Mouse (Mus musculus): ENCODE results near the gene Olfr312. TPM values are rescaled to one million over a fixed set of nuclear protein-coding genes. Genes with fewer than 3 reads are reported as not detected.
A peak's percentile ranks its signal among the peaks of the same experiment; 100 is the strongest.
"Not testable (repeated sequence)": the region's sequence is repeated elsewhere in the genome, so short reads cannot be mapped to it uniquely, and the experiment has no call there.

The Olfr312 gene
- total and polyA plus RNA-seq, 3 experiments = not detected

- WGBS = 74% methylated on average over 4 of the region's 4 CpGs
- Histone ChIP-seq H3K27ac (no peak overlapping the region), H3K27me3 (ENCODE audit: control insufficient read depth, insufficient read depth, low read length) (no peaks in the 10 kb centered on the region), H3K4me3 (no peak overlapping the region), H3K4me1 (ENCODE audit: control insufficient read depth, insufficient read depth, low read length) (no peaks in the 10 kb centered on the region), H3K9ac (ENCODE audit: low read depth, low read length) (no peak overlapping the region), H3K79me2 (replicated peaks; ENCODE audit: control insufficient read depth, insufficient read depth, low read length) (no peaks in the 10 kb centered on the region), H3K36me3 (ENCODE audit: control insufficient read depth, insufficient read depth, low read length) (no peaks in the 10 kb centered on the region)
- no peak for TF ChIP-seq EP300 (IDR thresholded peaks at IDR 0.05; ENCODE audit: insufficient read depth, low read depth, low read length)
- no peak for TF ChIP-seq POLR2A (IDR thresholded peaks at IDR 0.05; ENCODE audit: insufficient read depth, low read depth, low read length)
- TF ChIP-seq CTCF (IDR thresholded peaks at IDR 0.05) = no peak
- no peak for DNase-seq
- intact Hi-C loops (cut with DNase I) = no loop called here
Observed at GRCm38 (mm10) chr11:58803871-58804270, 25.2 kb upstream of the Olfr312 start.

- 60% methylated on average over 2 of the region's 2 CpGs for WGBS
Observed at GRCm38 (mm10) chr11:58804393-58804792, 24.6 kb upstream of the Olfr312 start.

GRCm38 (mm10) chr11:58812001-58812400 lies 17.0 kb upstream of the Olfr312 start:
- Histone ChIP-seq H3K36me3 (ENCODE audit: control insufficient read depth, insufficient read depth, low read length) (no peaks in the 10 kb centered on the region), H3K9ac (ENCODE audit: low read depth, low read length) (no peak overlapping the region), H3K27me3 (ENCODE audit: control insufficient read depth, insufficient read depth, low read length) (no peaks in the 10 kb centered on the region), H3K79me2 (replicated peaks; ENCODE audit: control insufficient read depth, insufficient read depth, low read length) (no peaks in the 10 kb centered on the region), H3K4me1 (ENCODE audit: control insufficient read depth, insufficient read depth, low read length) (no peaks in the 10 kb centered on the region), H3K27ac (no peak overlapping the region), H3K4me3 (no peak overlapping the region)
- WGBS = 3% methylated on average over 1 of the region's 1 CpGs
- intact Hi-C loops (cut with DNase I) = no loop called here
- no peak for TF ChIP-seq POLR2A (IDR thresholded peaks at IDR 0.05; ENCODE audit: insufficient read depth, low read depth, low read length)
- TF ChIP-seq CTCF (IDR thresholded peaks at IDR 0.05) = peak; percentile 23
- DNase-seq = no peak

More at GRCm38 (mm10) chr11:58804393-58804792, 24.6 kb upstream of the Olfr312 start:
- H3K79me2 ChIP-seq (replicated peaks; ENCODE audit: control insufficient read depth, insufficient read depth, low read length) = no peaks in the 10 kb centered on the region
- TF ChIP-seq POLR2A (IDR thresholded peaks at IDR 0.05; ENCODE audit: insufficient read depth, low read depth, low read length) = no peak
- no peak for TF ChIP-seq CTCF (IDR thresholded peaks at IDR 0.05)
- no peak for TF ChIP-seq EP300 (IDR thresholded peaks at IDR 0.05; ENCODE audit: insufficient read depth, low read depth, low read length)
- H3K27ac ChIP-seq = no peak overlapping the region
- H3K4me1 ChIP-seq (ENCODE audit: control insufficient read depth, insufficient read depth, low read length) = no peaks in the 10 kb centered on the region
- no peak overlapping the region for H3K4me3 ChIP-seq
- intact Hi-C loops (cut with DNase I) = no loop called here
- no peaks in the 10 kb centered on the region for H3K27me3 ChIP-seq (ENCODE audit: control insufficient read depth, insufficient read depth, low read length)
- no peaks in the 10 kb centered on the region for H3K36me3 ChIP-seq (ENCODE audit: control insufficient read depth, insufficient read depth, low read length)
- H3K9ac ChIP-seq (ENCODE audit: low read depth, low read length) = no peak overlapping the region
- no peak for DNase-seq

GRCm38 (mm10) chr11:58814700-58815099 lies 14.3 kb upstream of the Olfr312 start, which contains the start of gene Olfr313:
Gene Olfr313, plus strand, starts transcription at chr11:58815000.
- DNase-seq; H3K36me3 ChIP-seq (ENCODE audit: control insufficient read depth, insufficient read depth, low read length): not testable (repeated sequence)
- 60% methylated on average over 1 of the region's 1 CpGs for WGBS

GRCm38 (mm10) chr11:58815676-58816075 lies 13.4 kb upstream of the Olfr312 start:
- intact Hi-C loops (cut with DNase I) = no loop called here
- no peaks in the 10 kb centered on the region for H3K4me1 ChIP-seq (ENCODE audit: control insufficient read depth, insufficient read depth, low read length)
- no peak overlapping the region for H3K27ac ChIP-seq
- DNase-seq = no peak
- no peaks in the 10 kb centered on the region for H3K79me2 ChIP-seq (replicated peaks; ENCODE audit: control insufficient read depth, insufficient read depth, low read length)
- TF ChIP-seq EP300 (IDR thresholded peaks at IDR 0.05; ENCODE audit: insufficient read depth, low read depth, low read length) = no peak
- TF ChIP-seq CTCF (IDR thresholded peaks at IDR 0.05) = no peak
- no peak for TF ChIP-seq POLR2A (IDR thresholded peaks at IDR 0.05; ENCODE audit: insufficient read depth, low read depth, low read length)
- H3K9ac ChIP-seq (ENCODE audit: low read depth, low read length) = no peak overlapping the region
- no peaks in the 10 kb centered on the region for H3K36me3 ChIP-seq (ENCODE audit: control insufficient read depth, insufficient read depth, low read length)
- H3K27me3 ChIP-seq (ENCODE audit: control insufficient read depth, insufficient read depth, low read length) = no peaks in the 10 kb centered on the region
- H3K4me3 ChIP-seq = no peak overlapping the region
- 81% methylated on average over 1 of the region's 1 CpGs for WGBS

More at GRCm38 (mm10) chr11:58814700-58815099, 14.3 kb upstream of the Olfr312 start, which contains the start of gene Olfr313:
- H3K79me2 ChIP-seq (replicated peaks; ENCODE audit: control insufficient read depth, insufficient read depth, low read length); intact Hi-C loops (cut with DNase I); H3K4me3 ChIP-seq; H3K9ac ChIP-seq (ENCODE audit: low read depth, low read length); H3K27ac ChIP-seq; H3K27me3 ChIP-seq (ENCODE audit: control insufficient read depth, insufficient read depth, low read length); H3K4me1 ChIP-seq (ENCODE audit: control insufficient read depth, insufficient read depth, low read length): not testable (repeated sequence)

- no peak overlapping the region for H3K4me3 ChIP-seq
- no peak overlapping the region for H3K27ac ChIP-seq
- no peaks in the 10 kb centered on the region for H3K36me3 ChIP-seq (ENCODE audit: control insufficient read depth, insufficient read depth, low read length)
- intact Hi-C loops (cut with DNase I) = no loop called here
- H3K79me2 ChIP-seq (replicated peaks; ENCODE audit: control insufficient read depth, insufficient read depth, low read length) = no peaks in the 10 kb centered on the region
- DNase-seq = no peak
- WGBS = 68% methylated on average over 3 of the region's 3 CpGs
- H3K4me1 ChIP-seq (ENCODE audit: control insufficient read depth, insufficient read depth, low read length) = no peaks in the 10 kb centered on the region
- no peak overlapping the region for H3K9ac ChIP-seq (ENCODE audit: low read depth, low read length)
- no peaks in the 10 kb centered on the region for H3K27me3 ChIP-seq (ENCODE audit: control insufficient read depth, insufficient read depth, low read length)
- TF ChIP-seq EP300 (IDR thresholded peaks at IDR 0.05; ENCODE audit: insufficient read depth, low read depth, low read length) (no peak), POLR2A (IDR thresholded peaks at IDR 0.05; ENCODE audit: insufficient read depth, low read depth, low read length) (no peak), CTCF (IDR thresholded peaks at IDR 0.05) (no peak)
Observed at GRCm38 (mm10) chr11:58829764-58830163, 727 bp downstream of the Olfr312 start.

GRCm38 (mm10) chr11:58832541-58832940 lies 3.5 kb downstream of the Olfr312 start:
- H3K9ac ChIP-seq (ENCODE audit: low read depth, low read length); H3K4me1 ChIP-seq (ENCODE audit: control insufficient read depth, insufficient read depth, low read length); DNase-seq; H3K79me2 ChIP-seq (replicated peaks; ENCODE audit: control insufficient read depth, insufficient read depth, low read length); H3K27me3 ChIP-seq (ENCODE audit: control insufficient read depth, insufficient read depth, low read length); H3K4me3 ChIP-seq; H3K27ac ChIP-seq; H3K36me3 ChIP-seq (ENCODE audit: control insufficient read depth, insufficient read depth, low read length); intact Hi-C loops (cut with DNase I): not testable (repeated sequence)
- WGBS = 72% methylated on average over 3 of the region's 3 CpGs

GRCm38 (mm10) chr11:58838951-58839350 lies 9.9 kb downstream of the Olfr312 start, which contains the start of gene Olfr311:
Gene Olfr311, plus strand, starts transcription at chr11:58839251.
- H3K79me2 ChIP-seq (replicated peaks; ENCODE audit: control insufficient read depth, insufficient read depth, low read length); H3K9ac ChIP-seq (ENCODE audit: low read depth, low read length); DNase-seq; H3K4me3 ChIP-seq; H3K4me1 ChIP-seq (ENCODE audit: control insufficient read depth, insufficient read depth, low read length); H3K27me3 ChIP-seq (ENCODE audit: control insufficient read depth, insufficient read depth, low read length); H3K27ac ChIP-seq; H3K36me3 ChIP-seq (ENCODE audit: control insufficient read depth, insufficient read depth, low read length); intact Hi-C loops (cut with DNase I): not testable (repeated sequence)
